Mouse (Mus musculus): ENCODE results near the gene Foxp1. TPM values are rescaled to one million over a fixed set of nuclear protein-coding genes. Genes with fewer than 3 reads are reported as not detected.

The Foxp1 gene
- polyA plus RNA-seq, 1 experiment from 2014 or later, result 88.1 TPM

GRCm38 (mm10) chr6:98980432-98980831 is 542.1 kb downstream of the Foxp1 start:
- Histone ChIP-seq H3K9ac (ENCODE audit: low read length) (no peak overlapping the region), H3K4me1 (ENCODE audit: control insufficient read depth in 2 of 2, insufficient read depth in 2 of 2, low read length in 2 of 2) (peaks cover 5 to 9% of the 10 kb centered on the region in 2 experiments; a peak in 2 of 4 replicates), H3K27me3 (ENCODE audit: control insufficient read depth, insufficient read depth, low read length) (no peaks in the 10 kb centered on the region), H3K27ac (replicated peaks in 1 of 2; ENCODE audit: control insufficient read depth in 1 of 2, insufficient read depth in 1 of 2, low read depth in 2 of 2, low read length in 2 of 2) (no peak overlapping the region), H3K9me3 (ENCODE audit: control insufficient read depth, low read length) (no peaks in the 10 kb centered on the region), H3K4me2 (ENCODE audit: low read length) (no peak overlapping the region), H3K36me3 (ENCODE audit: control insufficient read depth, insufficient read depth, low read length) (peaks cover 26% of the 10 kb centered on the region), H3K4me3 (ENCODE audit: control insufficient read depth in 1 of 2, insufficient read depth in 1 of 2, low read depth in 1 of 2, low read length in 2 of 2) (no peak overlapping the region)
- ATAC-seq (ENCODE audit: insufficient number of reproducible peaks, insufficient read depth, low FRiP score, low read depth), result no peak
- whole genome bisulfite sequencing, result 45% methylated on average over 7 of the region's 7 CpGs

DNA sequence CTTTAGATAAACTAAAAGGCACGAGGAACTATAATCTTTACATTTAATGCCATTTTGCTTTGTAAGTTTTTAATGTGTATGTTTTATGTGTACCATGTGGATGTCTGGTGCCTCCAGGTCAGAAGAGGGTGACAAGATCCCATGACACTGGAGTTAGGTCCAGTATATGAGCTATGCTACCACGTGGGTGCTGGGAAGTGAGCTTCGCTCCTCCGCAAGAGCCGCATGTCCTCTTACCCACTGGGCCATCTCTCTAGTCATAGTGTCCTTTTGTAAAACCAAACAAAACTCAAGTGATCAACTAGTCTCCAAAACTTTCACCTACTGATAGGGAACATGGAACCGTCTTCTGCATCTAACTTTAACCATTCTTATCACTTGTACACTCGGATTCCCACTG is 542.5 kb downstream of the Foxp1 start:
- WGBS, result 89% methylated on average over 7 of the region's 7 CpGs
- Histone ChIP-seq H3K27me3 (ENCODE audit: control insufficient read depth, insufficient read depth, low read length) (no peaks in the 10 kb centered on the region), H3K36me3 (ENCODE audit: control insufficient read depth, insufficient read depth, low read length) (peaks cover 29% of the 10 kb centered on the region), H3K4me2 (ENCODE audit: low read length) (no peak overlapping the region), H3K9me3 (ENCODE audit: control insufficient read depth, low read length) (no peaks in the 10 kb centered on the region), H3K27ac (replicated peaks in 1 of 2; ENCODE audit: control insufficient read depth in 1 of 2, insufficient read depth in 1 of 2, low read depth in 2 of 2, low read length in 2 of 2) (no peak overlapping the region), H3K4me3 (ENCODE audit: control insufficient read depth in 1 of 2, insufficient read depth in 1 of 2, low read depth in 1 of 2, low read length in 2 of 2) (no peak overlapping the region), H3K4me1 (ENCODE audit: control insufficient read depth in 2 of 2, insufficient read depth in 2 of 2, low read length in 2 of 2) (peaks cover 5 to 9% of the 10 kb centered on the region in 2 experiments; a peak in 2 of 4 replicates), H3K9ac (ENCODE audit: low read length) (no peak overlapping the region)
- ATAC-seq (ENCODE audit: insufficient number of reproducible peaks, insufficient read depth, low FRiP score, low read depth), result no peak

- Histone ChIP-seq H3K4me2 (ENCODE audit: low read length) (no peak overlapping the region), H3K27me3 (ENCODE audit: control insufficient read depth, insufficient read depth, low read length) (no peaks in the 10 kb centered on the region), H3K9me3 (ENCODE audit: control insufficient read depth, low read length) (no peaks in the 10 kb centered on the region), H3K27ac (replicated peaks in 1 of 2; ENCODE audit: control insufficient read depth in 1 of 2, insufficient read depth in 1 of 2, low read depth in 2 of 2, low read length in 2 of 2) (no peak overlapping the region), H3K4me1 (ENCODE audit: control insufficient read depth in 2 of 2, insufficient read depth in 2 of 2, low read length in 2 of 2) (peaks cover 5 to 7% of the 10 kb centered on the region in 2 experiments; a peak in 2 of 4 replicates), H3K4me3 (ENCODE audit: control insufficient read depth in 1 of 2, insufficient read depth in 1 of 2, low read depth in 1 of 2, low read length in 2 of 2) (no peak overlapping the region), H3K9ac (ENCODE audit: low read length) (no peak overlapping the region), H3K36me3 (ENCODE audit: control insufficient read depth, insufficient read depth, low read length) (peaks cover 41% of the 10 kb centered on the region)
- WGBS, result 77% methylated on average over 4 of the region's 4 CpGs
- ATAC-seq (ENCODE audit: insufficient number of reproducible peaks, insufficient read depth, low FRiP score, low read depth), result no peak
Measured at GRCm38 (mm10) chr6:98977806-98978205, 544.7 kb downstream of the Foxp1 start.

- peaks cover 2 to 4% of the 10 kb centered on the region in 2 experiments; a peak in 3 of 4 replicates for H3K4me1 ChIP-seq (ENCODE audit: control insufficient read depth in 2 of 2, insufficient read depth in 2 of 2, low read length in 2 of 2)
- WGBS, result 87% methylated on average over 6 of the region's 6 CpGs
- H3K36me3 ChIP-seq (ENCODE audit: control insufficient read depth, insufficient read depth, low read length), result peaks cover 41% of the 10 kb centered on the region
- no peak overlapping the region for H3K27ac ChIP-seq (replicated peaks in 1 of 2; ENCODE audit: control insufficient read depth in 1 of 2, insufficient read depth in 1 of 2, low read depth in 2 of 2, low read length in 2 of 2)
- H3K9ac ChIP-seq (ENCODE audit: low read length), result no peak overlapping the region
- no peak for ATAC-seq (ENCODE audit: insufficient number of reproducible peaks, insufficient read depth, low FRiP score, low read depth)
- no peak overlapping the region for H3K4me2 ChIP-seq (ENCODE audit: low read length)
- no peaks in the 10 kb centered on the region for H3K27me3 ChIP-seq (ENCODE audit: control insufficient read depth, insufficient read depth, low read length)
- H3K4me3 ChIP-seq (ENCODE audit: control insufficient read depth in 1 of 2, insufficient read depth in 1 of 2, low read depth in 1 of 2, low read length in 2 of 2), result no peak overlapping the region
- H3K9me3 ChIP-seq (ENCODE audit: control insufficient read depth, low read length), result no peaks in the 10 kb centered on the region
Measured at GRCm38 (mm10) chr6:98975918-98976317, 546.6 kb downstream of the Foxp1 start.

DNA sequence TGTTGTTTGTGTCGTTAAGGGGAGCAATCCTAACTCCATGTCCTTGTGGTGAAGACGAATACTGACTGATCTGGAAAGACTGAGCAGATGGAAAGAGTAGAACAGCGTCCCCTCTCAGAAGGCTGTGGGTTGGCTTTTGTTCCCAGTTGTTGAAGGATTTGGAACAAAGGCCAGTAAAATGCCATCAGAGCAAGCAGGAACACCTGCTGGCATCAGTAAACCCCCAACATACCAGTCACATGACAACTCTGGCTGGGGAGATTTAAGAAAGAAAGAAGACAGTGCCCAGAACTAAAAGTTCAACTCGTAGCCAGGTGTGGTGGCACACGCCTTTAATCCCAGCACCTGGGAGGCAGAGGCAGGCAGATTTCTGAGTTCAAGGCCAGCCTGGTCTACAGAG is 549.1 kb downstream of the Foxp1 start:
- 96% methylated on average over 5 of the region's 5 CpGs for WGBS

DNA sequence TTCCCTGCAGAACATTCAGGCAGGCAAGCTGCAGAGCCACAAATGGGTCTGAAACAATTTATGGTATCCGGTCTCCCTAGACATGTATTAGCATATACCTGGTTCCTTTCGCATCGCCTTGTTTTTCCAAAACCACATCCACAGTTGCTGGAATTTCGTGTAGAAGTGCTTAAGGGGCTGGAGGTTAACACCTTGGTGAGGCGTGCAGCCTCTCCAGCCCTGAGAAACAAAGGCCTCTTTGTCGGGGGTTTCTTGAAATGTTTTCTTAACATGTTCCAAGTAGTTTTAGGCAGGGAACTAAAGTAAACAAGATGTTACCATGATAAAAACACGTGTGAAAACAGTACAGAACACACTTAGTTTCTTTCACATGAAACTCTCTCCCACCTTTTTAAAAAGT is 550.1 kb downstream of the Foxp1 start:
- H3K27me3 ChIP-seq (ENCODE audit: control insufficient read depth, insufficient read depth, low read length), result no peaks in the 10 kb centered on the region
- 65% methylated on average over 7 of the region's 7 CpGs for WGBS
- ATAC-seq (ENCODE audit: insufficient number of reproducible peaks, insufficient read depth, low FRiP score, low read depth), result no peak
- peaks cover 34% of the 10 kb centered on the region for H3K36me3 ChIP-seq (ENCODE audit: control insufficient read depth, insufficient read depth, low read length)
- no peak overlapping the region for H3K4me3 ChIP-seq (ENCODE audit: control insufficient read depth in 1 of 2, insufficient read depth in 1 of 2, low read depth in 1 of 2, low read length in 2 of 2)
- no peak overlapping the region for H3K9ac ChIP-seq (ENCODE audit: low read length)
- no peaks in the 10 kb centered on the region for H3K9me3 ChIP-seq (ENCODE audit: control insufficient read depth, low read length)
- H3K4me1 ChIP-seq (ENCODE audit: control insufficient read depth in 2 of 2, insufficient read depth in 2 of 2, low read length in 2 of 2), result peaks cover 0 to 9% of the 10 kb centered on the region in 2 experiments; a peak in 2 of 4 replicates
- H3K4me2 ChIP-seq (ENCODE audit: low read length), result no peak overlapping the region
- no peak overlapping the region for H3K27ac ChIP-seq (replicated peaks in 1 of 2; ENCODE audit: control insufficient read depth in 1 of 2, insufficient read depth in 1 of 2, low read depth in 2 of 2, low read length in 2 of 2)

More for the DNA sequence above, 549.1 kb downstream of the Foxp1 start:
- Histone ChIP-seq H3K9ac (ENCODE audit: low read length) (no peak overlapping the region), H3K4me1 (ENCODE audit: control insufficient read depth in 2 of 2, insufficient read depth in 2 of 2, low read length in 2 of 2) (peaks cover 0 to 9% of the 10 kb centered on the region in 2 experiments; a peak in 2 of 4 replicates), H3K36me3 (ENCODE audit: control insufficient read depth, insufficient read depth, low read length) (peaks cover 41% of the 10 kb centered on the region), H3K27me3 (ENCODE audit: control insufficient read depth, insufficient read depth, low read length) (no peaks in the 10 kb centered on the region), H3K4me3 (ENCODE audit: control insufficient read depth in 1 of 2, insufficient read depth in 1 of 2, low read depth in 1 of 2, low read length in 2 of 2) (no peak overlapping the region), H3K27ac (replicated peaks in 1 of 2; ENCODE audit: control insufficient read depth in 1 of 2, insufficient read depth in 1 of 2, low read depth in 2 of 2, low read length in 2 of 2) (no peak overlapping the region), H3K9me3 (ENCODE audit: control insufficient read depth, low read length) (no peaks in the 10 kb centered on the region), H3K4me2 (ENCODE audit: low read length) (no peak overlapping the region)
- ATAC-seq (ENCODE audit: insufficient number of reproducible peaks, insufficient read depth, low FRiP score, low read depth), result no peak

DNA sequence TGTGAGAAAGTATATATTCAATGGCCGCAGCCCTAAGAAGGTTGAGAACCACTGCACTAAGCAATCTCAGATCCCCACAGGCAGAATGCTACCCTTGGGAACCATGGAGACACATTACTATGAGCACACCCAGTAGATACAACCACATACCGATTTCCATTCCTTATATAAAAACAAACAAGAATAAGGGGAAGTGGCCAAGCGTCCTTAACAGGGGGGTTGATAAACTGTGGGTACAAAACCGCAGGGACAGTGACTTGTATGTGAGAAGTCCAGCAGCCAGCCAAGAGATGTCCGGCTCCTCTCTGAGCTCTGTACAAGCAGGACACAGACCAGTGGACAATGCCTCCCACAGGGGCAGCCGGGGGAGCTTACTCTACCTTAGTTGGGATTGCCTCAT is 563.2 kb downstream of the Foxp1 start:
- H3K36me3 ChIP-seq (ENCODE audit: control insufficient read depth, insufficient read depth, low read length), result peaks cover 9% of the 10 kb centered on the region; the same call in 1 of the 2 replicates
- H3K4me3 ChIP-seq (ENCODE audit: control insufficient read depth in 1 of 2, insufficient read depth in 1 of 2, low read depth in 1 of 2, low read length in 2 of 2), result no peak overlapping the region
- WGBS, result 75% methylated on average over 6 of the region's 6 CpGs
- no peak overlapping the region for H3K9ac ChIP-seq (ENCODE audit: low read length)
- H3K27ac ChIP-seq (replicated peaks in 1 of 2; ENCODE audit: control insufficient read depth in 1 of 2, insufficient read depth in 1 of 2, low read depth in 2 of 2, low read length in 2 of 2), result no peak overlapping the region
- no peaks in the 10 kb centered on the region for H3K9me3 ChIP-seq (ENCODE audit: control insufficient read depth, low read length)
- no peak for ATAC-seq (ENCODE audit: insufficient number of reproducible peaks, insufficient read depth, low FRiP score, low read depth)
- H3K27me3 ChIP-seq (ENCODE audit: control insufficient read depth, insufficient read depth, low read length), result no peaks in the 10 kb centered on the region
- no peak overlapping the region for H3K4me2 ChIP-seq (ENCODE audit: low read length)
- H3K4me1 ChIP-seq (ENCODE audit: control insufficient read depth in 2 of 2, insufficient read depth in 2 of 2, low read length in 2 of 2), result peaks cover 0 to 4% of the 10 kb centered on the region in 2 experiments; a peak in 2 of 4 replicates

All from heart, embryonic 14.5 days (tissue).